Mouse (Mus musculus): ENCODE measurements around the gene Rbfox1. TPM values are rescaled to one million over a fixed set of nuclear protein-coding genes. Genes with fewer than 3 reads are reported as not detected.

Rbfox1 gene
- polyA plus RNA-seq, 1 experiment from 2014 or later = 13.9 TPM

- no peak overlapping the region for H3K27ac ChIP-seq (replicated peaks; ENCODE audit: low read depth, low read length)
- ATAC-seq (ENCODE audit: low read depth) (no peak), DNase-seq (ENCODE audit: low spot score) (no peak)
- H3K9ac ChIP-seq (ENCODE audit: low read depth, low read length) = no peak overlapping the region
- H3K9me3 ChIP-seq (ENCODE audit: control insufficient read depth, low read length) = no peaks in the 10 kb centered on the region
- no peaks in the 10 kb centered on the region for H3K4me1 ChIP-seq (ENCODE audit: control insufficient read depth, insufficient read depth, low read length)
- H3K27me3 ChIP-seq (replicated peaks; ENCODE audit: control insufficient read depth, insufficient read depth, low read length) = no peaks in the 10 kb centered on the region
- no peaks in the 10 kb centered on the region for H3K36me3 ChIP-seq (ENCODE audit: control insufficient read depth, insufficient read depth, low read length)
- H3K4me2 ChIP-seq (ENCODE audit: low read depth, low read length) = no peak overlapping the region
- H3K4me3 ChIP-seq (ENCODE audit: low read depth, low read length) = no peak overlapping the region
- WGBS = 69% methylated on average over 2 of the region's 2 CpGs
These were observed 1321.2 kb downstream of the Rbfox1 start for GRCm38 (mm10) chr16:7206116-7206900.

- H3K4me3 ChIP-seq (ENCODE audit: low read depth, low read length) = no peak overlapping the region
- H3K9ac ChIP-seq (ENCODE audit: low read depth, low read length) = no peak overlapping the region
- ATAC-seq (ENCODE audit: low read depth) (no peak), DNase-seq (ENCODE audit: low spot score) (no peak)
- H3K27ac ChIP-seq (replicated peaks; ENCODE audit: low read depth, low read length) = no peak overlapping the region
- no peak overlapping the region for H3K4me2 ChIP-seq (ENCODE audit: low read depth, low read length)
- no peaks in the 10 kb centered on the region for H3K27me3 ChIP-seq (replicated peaks; ENCODE audit: control insufficient read depth, insufficient read depth, low read length)
- H3K4me1 ChIP-seq (ENCODE audit: control insufficient read depth, insufficient read depth, low read length) = no peaks in the 10 kb centered on the region
- H3K36me3 ChIP-seq (ENCODE audit: control insufficient read depth, insufficient read depth, low read length) = no peaks in the 10 kb centered on the region
- WGBS = 73% methylated on average over 2 of the region's 2 CpGs
- H3K9me3 ChIP-seq (ENCODE audit: control insufficient read depth, low read length) = no peaks in the 10 kb centered on the region
These were observed 1322.4 kb downstream of the Rbfox1 start for GRCm38 (mm10) chr16:7207599-7207998.

GRCm38 (mm10) chr16:7212756-7213155, 1327.6 kb downstream of the Rbfox1 start:
- Histone ChIP-seq H3K27me3 (replicated peaks; ENCODE audit: control insufficient read depth, insufficient read depth, low read length) (no peaks in the 10 kb centered on the region), H3K4me3 (ENCODE audit: low read depth, low read length) (no peak overlapping the region), H3K4me2 (ENCODE audit: low read depth, low read length) (no peak overlapping the region), H3K27ac (replicated peaks; ENCODE audit: low read depth, low read length) (no peak overlapping the region), H3K9me3 (ENCODE audit: control insufficient read depth, low read length) (no peaks in the 10 kb centered on the region), H3K36me3 (ENCODE audit: control insufficient read depth, insufficient read depth, low read length) (no peaks in the 10 kb centered on the region), H3K4me1 (ENCODE audit: control insufficient read depth, insufficient read depth, low read length) (no peaks in the 10 kb centered on the region), H3K9ac (ENCODE audit: low read depth, low read length) (no peak overlapping the region)
- ATAC-seq (ENCODE audit: low read depth) = no peak
- WGBS = 59% methylated on average over 4 of the region's 4 CpGs
- DNase-seq (ENCODE audit: low spot score) = no peak

GRCm38 (mm10) chr16:7223265-7223664, 1338.1 kb downstream of the Rbfox1 start:
- no peaks in the 10 kb centered on the region for H3K27me3 ChIP-seq (replicated peaks; ENCODE audit: control insufficient read depth, insufficient read depth, low read length)
- H3K9ac ChIP-seq (ENCODE audit: low read depth, low read length) = no peak overlapping the region
- H3K4me3 ChIP-seq (ENCODE audit: low read depth, low read length) = no peak overlapping the region
- WGBS = 62% methylated on average over 2 of the region's 2 CpGs
- no peaks in the 10 kb centered on the region for H3K36me3 ChIP-seq (ENCODE audit: control insufficient read depth, insufficient read depth, low read length)
- no peaks in the 10 kb centered on the region for H3K9me3 ChIP-seq (ENCODE audit: control insufficient read depth, low read length)
- H3K27ac ChIP-seq (replicated peaks; ENCODE audit: low read depth, low read length) = no peak overlapping the region
- no peaks in the 10 kb centered on the region for H3K4me1 ChIP-seq (ENCODE audit: control insufficient read depth, insufficient read depth, low read length)
- H3K4me2 ChIP-seq (ENCODE audit: low read depth, low read length) = no peak overlapping the region
- DNase-seq (ENCODE audit: low spot score) (no peak), ATAC-seq (ENCODE audit: low read depth) (no peak)

- H3K4me1 ChIP-seq (ENCODE audit: control insufficient read depth, insufficient read depth, low read length) = no peaks in the 10 kb centered on the region
- no peak for ATAC-seq (ENCODE audit: low read depth)
- no peaks in the 10 kb centered on the region for H3K9me3 ChIP-seq (ENCODE audit: control insufficient read depth, low read length)
- no peak overlapping the region for H3K4me2 ChIP-seq (ENCODE audit: low read depth, low read length)
- no peaks in the 10 kb centered on the region for H3K36me3 ChIP-seq (ENCODE audit: control insufficient read depth, insufficient read depth, low read length)
- no peak overlapping the region for H3K27ac ChIP-seq (replicated peaks; ENCODE audit: low read depth, low read length)
- WGBS = 91% methylated on average over 3 of the region's 3 CpGs
- no peak overlapping the region for H3K9ac ChIP-seq (ENCODE audit: low read depth, low read length)
- no peak overlapping the region for H3K4me3 ChIP-seq (ENCODE audit: low read depth, low read length)
- H3K27me3 ChIP-seq (replicated peaks; ENCODE audit: control insufficient read depth, insufficient read depth, low read length) = no peaks in the 10 kb centered on the region
- DNase-seq (ENCODE audit: low spot score) = no peak
These were observed 1340.8 kb downstream of the Rbfox1 start for GRCm38 (mm10) chr16:7226000-7226399.

GRCm38 (mm10) chr16:7228246-7228645, 1343.1 kb downstream of the Rbfox1 start:
- Histone ChIP-seq H3K4me1 (ENCODE audit: control insufficient read depth, insufficient read depth, low read length) (no peaks in the 10 kb centered on the region), H3K4me3 (ENCODE audit: low read depth, low read length) (no peak overlapping the region), H3K4me2 (ENCODE audit: low read depth, low read length) (no peak overlapping the region), H3K9me3 (ENCODE audit: control insufficient read depth, low read length) (no peaks in the 10 kb centered on the region), H3K27ac (replicated peaks; ENCODE audit: low read depth, low read length) (no peak overlapping the region), H3K27me3 (replicated peaks; ENCODE audit: control insufficient read depth, insufficient read depth, low read length) (no peaks in the 10 kb centered on the region), H3K9ac (ENCODE audit: low read depth, low read length) (no peak overlapping the region), H3K36me3 (ENCODE audit: control insufficient read depth, insufficient read depth, low read length) (no peaks in the 10 kb centered on the region)
- DNase-seq (ENCODE audit: low spot score) (no peak), ATAC-seq (ENCODE audit: low read depth) (no peak)
- WGBS = 65% methylated on average over 5 of the region's 5 CpGs

- WGBS = 48% methylated on average over 4 of the region's 4 CpGs
- no peaks in the 10 kb centered on the region for H3K4me1 ChIP-seq (ENCODE audit: control insufficient read depth, insufficient read depth, low read length)
- no peaks in the 10 kb centered on the region for H3K9me3 ChIP-seq (ENCODE audit: control insufficient read depth, low read length)
These were observed 1344.1 kb downstream of the Rbfox1 start for GRCm38 (mm10) chr16:7229232-7229631.

GRCm38 (mm10) chr16:7241627-7242026, 1356.5 kb downstream of the Rbfox1 start:
- H3K27ac ChIP-seq (replicated peaks; ENCODE audit: low read depth, low read length) = no peak overlapping the region
- H3K4me1 ChIP-seq (ENCODE audit: control insufficient read depth, insufficient read depth, low read length) = no peaks in the 10 kb centered on the region
- H3K9me3 ChIP-seq (ENCODE audit: control insufficient read depth, low read length) = no peaks in the 10 kb centered on the region
- no peaks in the 10 kb centered on the region for H3K36me3 ChIP-seq (ENCODE audit: control insufficient read depth, insufficient read depth, low read length)
- ATAC-seq (ENCODE audit: low read depth) = 0 out of 2 replicates have a peak, but pooled peaks have one; percentile 44
- no peak overlapping the region for H3K4me3 ChIP-seq (ENCODE audit: low read depth, low read length)
- DNase-seq (ENCODE audit: low spot score) = peak; percentile 36
- 57% methylated on average over 3 of the region's 3 CpGs for WGBS
- no peak overlapping the region for H3K4me2 ChIP-seq (ENCODE audit: low read depth, low read length)
- no peak overlapping the region for H3K9ac ChIP-seq (ENCODE audit: low read depth, low read length)
- H3K27me3 ChIP-seq (replicated peaks; ENCODE audit: control insufficient read depth, insufficient read depth, low read length) = no peaks in the 10 kb centered on the region

More at GRCm38 (mm10) chr16:7229232-7229631, 1344.1 kb downstream of the Rbfox1 start:
- Histone ChIP-seq H3K36me3 (ENCODE audit: control insufficient read depth, insufficient read depth, low read length) (no peaks in the 10 kb centered on the region), H3K27ac (replicated peaks; ENCODE audit: low read depth, low read length) (no peak overlapping the region), H3K27me3 (replicated peaks; ENCODE audit: control insufficient read depth, insufficient read depth, low read length) (no peaks in the 10 kb centered on the region), H3K4me2 (ENCODE audit: low read depth, low read length) (no peak overlapping the region), H3K9ac (ENCODE audit: low read depth, low read length) (no peak overlapping the region), H3K4me3 (ENCODE audit: low read depth, low read length) (no peak overlapping the region)
- ATAC-seq (ENCODE audit: low read depth) (no peak), DNase-seq (ENCODE audit: low spot score) (peak; percentile 13)

- H3K27ac ChIP-seq (replicated peaks; ENCODE audit: low read depth, low read length) = no peak overlapping the region
- no peak overlapping the region for H3K4me3 ChIP-seq (ENCODE audit: low read depth, low read length)
- no peak overlapping the region for H3K4me2 ChIP-seq (ENCODE audit: low read depth, low read length)
- ATAC-seq (ENCODE audit: low read depth) (no peak), DNase-seq (ENCODE audit: low spot score) (no peak)
- H3K36me3 ChIP-seq (ENCODE audit: control insufficient read depth, insufficient read depth, low read length) = no peaks in the 10 kb centered on the region
- 78% methylated on average over 3 of the region's 3 CpGs for WGBS
- no peaks in the 10 kb centered on the region for H3K9me3 ChIP-seq (ENCODE audit: control insufficient read depth, low read length)
- no peaks in the 10 kb centered on the region for H3K4me1 ChIP-seq (ENCODE audit: control insufficient read depth, insufficient read depth, low read length)
- H3K9ac ChIP-seq (ENCODE audit: low read depth, low read length) = no peak overlapping the region
- no peaks in the 10 kb centered on the region for H3K27me3 ChIP-seq (replicated peaks; ENCODE audit: control insufficient read depth, insufficient read depth, low read length)
These were observed 1357.3 kb downstream of the Rbfox1 start for GRCm38 (mm10) chr16:7242501-7242900.

Measured in embryonic facial prominence, embryonic 14.5 days (tissue).